Mouse (Mus musculus): Measurements from ENCODE around the gene Gjd3. TPM values are rescaled to one million over a fixed set of nuclear protein-coding genes. Genes with fewer than 3 reads are reported as not detected.

Gene Gjd3
- polyA plus RNA-seq, 1 experiment, result not detected

- H3K27ac ChIP-seq (ENCODE audit: insufficient read depth, low read length), result no peak overlapping the region
- H3K4me1 ChIP-seq (ENCODE audit: control insufficient read depth, insufficient read depth, low read length), result peaks cover 29% of the 10 kb centered on the region
Observed at GRCm38 (mm10) chr11:98971316-98972031, 11.3 kb downstream of the Gjd3 start.

GRCm38 (mm10) chr11:98970191-98970925 is 12.5 kb downstream of the Gjd3 start:
- TF ChIP-seq POLR2A (IDR thresholded peaks at IDR 0.05; ENCODE audit: low read depth, low read length) (no peak), CTCF (IDR thresholded peaks at IDR 0.05; ENCODE audit: borderline replicate concordance, insufficient read depth, low read length) (no peak)
- Histone ChIP-seq H3K4me1 (ENCODE audit: control insufficient read depth, insufficient read depth, low read length) (peaks cover 39% of the 10 kb centered on the region), H3K4me3 (ENCODE audit: insufficient read depth, low read length) (no peak overlapping the region), H3K27ac (ENCODE audit: insufficient read depth, low read length) (no peak overlapping the region)

More at GRCm38 (mm10) chr11:98971316-98972031, 11.3 kb downstream of the Gjd3 start:
- TF ChIP-seq POLR2A (IDR thresholded peaks at IDR 0.05; ENCODE audit: low read depth, low read length) (no peak), CTCF (IDR thresholded peaks at IDR 0.05; ENCODE audit: borderline replicate concordance, insufficient read depth, low read length) (no peak)
- H3K4me3 ChIP-seq (ENCODE audit: insufficient read depth, low read length), result no peak overlapping the region

GRCm38 (mm10) chr11:98969496-98969927 is 13.3 kb downstream of the Gjd3 start:
- no peak overlapping the region for H3K27ac ChIP-seq (ENCODE audit: insufficient read depth, low read length)
- H3K4me1 ChIP-seq (ENCODE audit: control insufficient read depth, insufficient read depth, low read length), result peaks cover 41% of the 10 kb centered on the region
- TF ChIP-seq POLR2A (IDR thresholded peaks at IDR 0.05; ENCODE audit: low read depth, low read length) (no peak), CTCF (IDR thresholded peaks at IDR 0.05; ENCODE audit: borderline replicate concordance, insufficient read depth, low read length) (no peak)
- no peak overlapping the region for H3K4me3 ChIP-seq (ENCODE audit: insufficient read depth, low read length)

GRCm38 (mm10) chr11:98968716-98969495 is 13.9 kb downstream of the Gjd3 start:
- Histone ChIP-seq H3K27ac (ENCODE audit: insufficient read depth, low read length) (peak overlapping the region; percentile 0; the same call in 1 of the 2 replicates), H3K4me1 (ENCODE audit: control insufficient read depth, insufficient read depth, low read length) (peaks cover 45% of the 10 kb centered on the region), H3K4me3 (ENCODE audit: insufficient read depth, low read length) (no peak overlapping the region)
- no peak for TF ChIP-seq POLR2A (IDR thresholded peaks at IDR 0.05; ENCODE audit: low read depth, low read length)

- no peak for TF ChIP-seq POLR2A (IDR thresholded peaks at IDR 0.05; ENCODE audit: low read depth, low read length)
- no peak for TF ChIP-seq CTCF (IDR thresholded peaks at IDR 0.05; ENCODE audit: borderline replicate concordance, insufficient read depth, low read length)
- Histone ChIP-seq H3K4me1 (ENCODE audit: control insufficient read depth, insufficient read depth, low read length) (peaks cover 45% of the 10 kb centered on the region), H3K27ac (ENCODE audit: insufficient read depth, low read length) (peak overlapping the region; percentile 0; the same call in 1 of the 2 replicates), H3K4me3 (ENCODE audit: insufficient read depth, low read length) (no peak overlapping the region)
Observed at GRCm38 (mm10) chr11:98968079-98968478, 14.7 kb downstream of the Gjd3 start.

- no peak overlapping the region for H3K4me3 ChIP-seq (ENCODE audit: insufficient read depth, low read length)
- peaks cover 45% of the 10 kb centered on the region for H3K4me1 ChIP-seq (ENCODE audit: control insufficient read depth, insufficient read depth, low read length)
- H3K27ac ChIP-seq (ENCODE audit: insufficient read depth, low read length), result no peak overlapping the region
- TF ChIP-seq CTCF (IDR thresholded peaks at IDR 0.05; ENCODE audit: borderline replicate concordance, insufficient read depth, low read length), result no peak
- no peak for TF ChIP-seq POLR2A (IDR thresholded peaks at IDR 0.05; ENCODE audit: low read depth, low read length)
Observed at GRCm38 (mm10) chr11:98966499-98967141, 16.2 kb downstream of the Gjd3 start.

GRCm38 (mm10) chr11:98965416-98966077 is 17.3 kb downstream of the Gjd3 start:
- no peak for TF ChIP-seq POLR2A (IDR thresholded peaks at IDR 0.05; ENCODE audit: low read depth, low read length)
- TF ChIP-seq CTCF (IDR thresholded peaks at IDR 0.05; ENCODE audit: borderline replicate concordance, insufficient read depth, low read length), result no peak
- Histone ChIP-seq H3K27ac (ENCODE audit: insufficient read depth, low read length) (no peak overlapping the region), H3K4me3 (ENCODE audit: insufficient read depth, low read length) (no peak overlapping the region)

GRCm38 (mm10) chr11:98964616-98965415 is 18.0 kb downstream of the Gjd3 start:
- TF ChIP-seq CTCF (IDR thresholded peaks at IDR 0.05; ENCODE audit: borderline replicate concordance, insufficient read depth, low read length) (no peak), POLR2A (IDR thresholded peaks at IDR 0.05; ENCODE audit: low read depth, low read length) (no peak)
- Histone ChIP-seq H3K4me3 (ENCODE audit: insufficient read depth, low read length) (no peak overlapping the region), H3K27ac (ENCODE audit: insufficient read depth, low read length) (no peak overlapping the region), H3K4me1 (ENCODE audit: control insufficient read depth, insufficient read depth, low read length) (peaks cover 33% of the 10 kb centered on the region)

More at GRCm38 (mm10) chr11:98965416-98966077, 17.3 kb downstream of the Gjd3 start:
- H3K4me1 ChIP-seq (ENCODE audit: control insufficient read depth, insufficient read depth, low read length), result peaks cover 40% of the 10 kb centered on the region

All from embryonic fibroblast, embryonic 13.5 days (primary cell).